Mouse (Mus musculus) cortical plate, adult 2 months (tissue): ENCODE data around the gene Zdbf2. TPM values are rescaled to one million over a fixed set of nuclear protein-coding genes. Genes with fewer than 3 reads are reported as not detected.
A peak's percentile ranks its signal among the peaks of the same experiment; 100 is the strongest.

Source experiments
- H3K27ac ChIP-seq: fragments of 200-500 bp; 2 replicates; pipeline ENCODE4 v1.5.1; 2012; ENCODE audit warnings: low read length, control low read depth, inconsistent platforms; ENCODE audit not compliant: insufficient read depth
- H3K4me1 ChIP-seq: fragments of 200-500 bp; 2 replicates; pipeline ENCODE4 v1.6.1; 2011; ENCODE audit warnings: low read length; ENCODE audit not compliant: control insufficient read depth, insufficient read depth
- H3K4me3 ChIP-seq: fragments of 200-500 bp; 2 replicates; pipeline ENCODE4 v1.5.1; 2011; ENCODE audit warnings: mild to moderate bottlenecking, low read length, control low read depth; ENCODE audit not compliant: insufficient read depth
- CTCF ChIP-seq: fragments of 200-500 bp; IDR thresholded peaks from 2 replicates; pipeline ENCODE4 v1.5.1; 2011; ENCODE audit warnings: mild to moderate bottlenecking, control low read depth, low read length; ENCODE audit not compliant: insufficient read depth; ENCODE audit errors: extremely low read depth
- POLR2A ChIP-seq: fragments of 200-500 bp; IDR thresholded peaks from 2 replicates; pipeline ENCODE4 v1.6.1; 2011; ENCODE audit warnings: mild to moderate bottlenecking, low read length, control low read depth; ENCODE audit not compliant: insufficient read depth; ENCODE audit errors: extremely low read depth
- polyA plus RNA-seq: library from polyadenylated mRNA; depleted of rRNA; stranded (reverse); fragments of >200 nt; gene quantifications from 2 replicates; pipeline ENCODE4 v1.2.3, GENCODE M21; 2012

Zdbf2 gene
- polyA plus RNA-seq, 1 experiment, result 5.2 TPM

DNA sequence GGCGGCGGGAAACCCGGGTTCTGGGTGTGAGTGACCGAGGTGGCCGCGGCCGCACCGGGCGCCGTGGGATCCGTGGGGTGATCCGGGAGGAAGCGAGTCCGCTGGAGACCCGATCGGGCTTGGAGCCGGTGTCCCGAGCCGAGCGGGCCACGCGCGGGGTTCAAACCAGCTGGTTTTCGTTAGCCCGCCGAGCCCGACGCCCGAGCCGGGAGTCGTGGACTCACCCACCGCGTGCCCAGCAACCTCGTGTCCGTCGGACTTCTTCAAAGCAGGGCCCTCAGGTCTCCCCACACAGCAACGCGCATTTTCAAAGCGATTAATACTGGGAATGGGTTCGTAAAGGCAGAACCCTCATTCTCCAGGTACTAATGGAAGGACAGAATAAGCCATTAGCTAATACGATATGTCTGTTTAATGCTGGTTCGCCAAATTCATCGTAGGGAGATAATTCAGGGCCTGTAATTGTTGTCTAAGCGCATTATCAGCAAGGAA, 24.7 kb upstream of the Zdbf2 start:
- no peak for TF ChIP-seq CTCF
- TF ChIP-seq POLR2A, result no peak
- Histone ChIP-seq H3K4me3 (no peak overlapping the region), H3K4me1 (no peaks in the 10 kb centered on the region), H3K27ac (no peak overlapping the region)

- no peak for TF ChIP-seq CTCF
- no peak for TF ChIP-seq POLR2A
- Histone ChIP-seq H3K27ac (no peak overlapping the region), H3K4me3 (no peak overlapping the region), H3K4me1 (no peaks in the 10 kb centered on the region)
Observed at GRCm38 (mm10) chr1:63249261-63249660, 23.8 kb upstream of the Zdbf2 start.

- Histone ChIP-seq H3K4me3 (no peak overlapping the region), H3K4me1 (0 out of 2 replicates have a peak, but pooled peaks cover 1% of the 10 kb centered on the region), H3K27ac (no peak overlapping the region)
- TF ChIP-seq CTCF (peak; percentile 43), POLR2A (no peak)
Observed at GRCm38 (mm10) chr1:63252351-63253209, 20.5 kb upstream of the Zdbf2 start.

DNA sequence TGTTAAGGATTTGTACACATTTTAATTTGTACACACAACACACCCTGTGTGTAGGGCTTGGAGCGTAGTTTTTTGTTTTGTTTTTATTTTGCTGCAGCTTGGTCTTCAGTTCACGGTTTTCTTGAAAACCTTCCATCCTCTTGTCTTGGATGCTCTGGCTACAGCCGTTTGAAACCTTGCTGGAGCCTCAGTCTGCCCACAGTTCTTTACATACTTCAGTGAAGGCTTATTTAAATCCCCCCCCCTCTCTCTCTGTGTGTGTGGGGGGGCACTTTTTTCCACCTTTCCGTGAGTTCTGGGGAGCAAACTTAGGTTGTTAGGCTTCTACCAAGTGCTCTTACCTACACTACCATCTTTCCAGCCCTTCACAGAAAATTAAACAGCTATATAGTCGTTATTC, 19.8 kb upstream of the Zdbf2 start:
- no peak overlapping the region for H3K4me3 ChIP-seq
- H3K4me1 ChIP-seq, result 0 out of 2 replicates have a peak, but pooled peaks cover 1% of the 10 kb centered on the region
- no peak for TF ChIP-seq CTCF
- no peak overlapping the region for H3K27ac ChIP-seq

- Histone ChIP-seq H3K4me1 (0 out of 2 replicates have a peak, but pooled peaks cover 1% of the 10 kb centered on the region), H3K27ac (no peak overlapping the region), H3K4me3 (no peak overlapping the region)
- TF ChIP-seq POLR2A (no peak), CTCF (no peak)
Observed at GRCm38 (mm10) chr1:63255101-63255500, 18.0 kb upstream of the Zdbf2 start.

DNA sequence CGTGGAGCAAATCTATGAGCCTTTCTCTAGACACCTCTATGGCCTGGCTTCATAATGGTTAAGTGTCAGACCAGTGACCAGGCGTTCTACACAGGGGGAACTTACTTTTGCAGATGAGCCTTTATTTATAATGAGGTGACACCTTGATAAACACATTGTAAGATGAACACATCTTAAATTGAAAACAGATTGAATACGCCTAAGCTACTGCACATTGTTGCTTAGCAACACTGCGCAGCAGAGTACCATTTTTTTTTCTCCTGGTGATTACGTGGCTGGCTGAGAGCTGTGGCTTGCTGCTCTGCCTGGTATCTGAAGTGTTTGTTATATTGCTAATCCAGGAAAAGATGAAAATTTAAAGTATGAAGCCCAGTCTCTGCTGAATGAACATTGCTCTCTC, 17.0 kb upstream of the Zdbf2 start:
- Histone ChIP-seq H3K27ac (no peak overlapping the region), H3K4me1 (0 out of 2 replicates have a peak, but pooled peaks cover 1% of the 10 kb centered on the region), H3K4me3 (no peak overlapping the region)
- TF ChIP-seq CTCF (no peak), POLR2A (no peak)

- H3K27ac ChIP-seq, result no peak overlapping the region
- TF ChIP-seq CTCF (no peak), POLR2A (no peak)
- H3K4me3 ChIP-seq, result no peak overlapping the region
- H3K4me1 ChIP-seq, result 0 out of 2 replicates have a peak, but pooled peaks cover 1% of the 10 kb centered on the region
Observed at GRCm38 (mm10) chr1:63258501-63258900, 14.6 kb upstream of the Zdbf2 start.

GRCm38 (mm10) chr1:63259271-63259830, 13.7 kb upstream of the Zdbf2 start:
- no peak for TF ChIP-seq CTCF
- no peak for TF ChIP-seq POLR2A
- no peak overlapping the region for H3K27ac ChIP-seq
- H3K4me1 ChIP-seq, result 0 out of 2 replicates have a peak, but pooled peaks cover 1% of the 10 kb centered on the region
- no peak overlapping the region for H3K4me3 ChIP-seq

- TF ChIP-seq CTCF, result no peak
- no peak for TF ChIP-seq POLR2A
- Histone ChIP-seq H3K4me3 (no peak overlapping the region), H3K27ac (no peak overlapping the region), H3K4me1 (0 out of 2 replicates have a peak, but pooled peaks cover 1% of the 10 kb centered on the region)
Observed at GRCm38 (mm10) chr1:63259916-63260741, 12.9 kb upstream of the Zdbf2 start.

GRCm38 (mm10) chr1:63260742-63261033, 12.4 kb upstream of the Zdbf2 start:
- H3K4me3 ChIP-seq, result no peak overlapping the region
- no peak for TF ChIP-seq CTCF
- no peak for TF ChIP-seq POLR2A
- H3K27ac ChIP-seq, result no peak overlapping the region
- 0 out of 2 replicates have a peak, but pooled peaks cover 1% of the 10 kb centered on the region for H3K4me1 ChIP-seq
